Mouse (Mus musculus) limb, embryonic 11.5 days (tissue): ENCODE results near the gene Trpc4ap. TPM values are rescaled to one million over a fixed set of nuclear protein-coding genes. Genes with fewer than 3 reads are reported as not detected.

Experiments
- ATAC-seq: fragments of 200-750 bp; cut with Nextera tagmentation; 2 replicates; pipeline ENCODE4 v1.8.0; 2017; ENCODE audit warnings: low read depth; ENCODE audit not compliant: insufficient number of reproducible peaks, low FRiP score, low TSS enrichment
- DNase-seq: peaks from one replicate; pipeline ENCODE4 v3.0.0-alpha.2; 2015; ENCODE audit warnings: low spot score
- H3K27ac ChIP-seq: fragments of 300-500 bp; sonication (generic); replicated peaks from 2 replicates; pipeline ENCODE4 v1.5.1; 2014; ENCODE audit warnings: low read depth, mild to moderate bottlenecking, low read length
- H3K27me3 ChIP-seq: fragments of 300-500 bp; sonication (generic); 2 replicates; pipeline ENCODE4 v1.6.1; 2014; ENCODE audit warnings: mild to moderate bottlenecking, low read length, mixed read lengths; ENCODE audit not compliant: control insufficient read depth, insufficient read depth
- H3K36me3 ChIP-seq: fragments of 300-500 bp; sonication (generic); 2 replicates; pipeline ENCODE4 v1.6.1; 2014; ENCODE audit warnings: mild to moderate bottlenecking, low read length, moderate library complexity, mixed read lengths; ENCODE audit not compliant: control insufficient read depth, insufficient read depth
- H3K4me1 ChIP-seq: fragments of 300-500 bp; sonication (generic); 2 replicates; pipeline ENCODE4 v1.6.1; 2014; ENCODE audit warnings: low read length, mixed read lengths; ENCODE audit not compliant: control insufficient read depth, insufficient read depth
- H3K4me2 ChIP-seq: fragments of 300-500 bp; sonication (generic); 2 replicates; pipeline ENCODE4 v1.6.1; 2014; ENCODE audit warnings: low read depth, mild to moderate bottlenecking, moderate library complexity; ENCODE audit not compliant: severe bottlenecking
- H3K4me3 ChIP-seq: fragments of 300-500 bp; sonication (generic); 2 replicates; pipeline ENCODE4 v1.5.1; 2014; ENCODE audit warnings: low read depth, low read length
- H3K9ac ChIP-seq: fragments of 300-500 bp; sonication (generic); 2 replicates; pipeline ENCODE4 v1.6.1; 2014; ENCODE audit warnings: mild to moderate bottlenecking, low read length
- H3K9me3 ChIP-seq: fragments of 300-500 bp; sonication (generic); 2 replicates; pipeline ENCODE4 v1.6.1; 2016; ENCODE audit warnings: low read length; ENCODE audit not compliant: control insufficient read depth
- WGBS: fragments of 180-500 bp; shearing (Covaris S2); extraction: QIAGEN DNeasy Blood & Tissue Kit; methylation state at CpG from one replicate; pipeline ENCODE4 v1.1.7; 2014; 5-methylcytosine and 5-hydroxymethylcytosine counted together
- polyA plus RNA-seq: library from polyadenylated mRNA; unstranded; fragments of >200 nt; fragmentation: Nextera tagmentation; extraction: Ambion mirVana; gene quantifications from 2 replicates; pipeline ENCODE4 v1.2.1, GENCODE M21; 2014

Gene Trpc4ap
- polyA plus RNA-seq, 1 experiment from 2014 or later, result 143 TPM

- WGBS, result 93% methylated on average over 5 of the region's 5 CpGs
- Histone ChIP-seq H3K27me3 (no peaks in the 10 kb centered on the region), H3K9me3 (no peaks in the 10 kb centered on the region), H3K9ac (no peak overlapping the region), H3K36me3 (peaks cover 32% of the 10 kb centered on the region; the same call in 1 of the 2 replicates), H3K4me3 (no peak overlapping the region), H3K4me1 (no peaks in the 10 kb centered on the region), H3K27ac (no peak overlapping the region), H3K4me2 (no peak overlapping the region)
- no peak for DNase-seq
- no peak for ATAC-seq
Observed at GRCm38 (mm10) chr2:155652618-155653017, 39.6 kb downstream of the Trpc4ap start.

GRCm38 (mm10) chr2:155645746-155646145, 46.4 kb downstream of the Trpc4ap start:
- no peak overlapping the region for H3K4me3 ChIP-seq
- no peaks in the 10 kb centered on the region for H3K9me3 ChIP-seq
- no peak overlapping the region for H3K4me2 ChIP-seq
- 92% methylated on average over 7 of the region's 7 CpGs for WGBS
- no peak for ATAC-seq
- DNase-seq, result no peak
- H3K9ac ChIP-seq, result no peak overlapping the region
- H3K27ac ChIP-seq, result no peak overlapping the region
- H3K27me3 ChIP-seq, result no peaks in the 10 kb centered on the region
- H3K36me3 ChIP-seq, result peaks cover 24% of the 10 kb centered on the region; the same call in 1 of the 2 replicates
- H3K4me1 ChIP-seq, result no peaks in the 10 kb centered on the region

GRCm38 (mm10) chr2:155641540-155642472, 50.4 kb downstream of the Trpc4ap start:
- no peak overlapping the region for H3K27ac ChIP-seq
- no peak for ATAC-seq

GRCm38 (mm10) chr2:155640656-155641055, 51.5 kb downstream of the Trpc4ap start:
- no peaks in the 10 kb centered on the region for H3K27me3 ChIP-seq
- H3K36me3 ChIP-seq, result peaks cover 20% of the 10 kb centered on the region; the same call in 1 of the 2 replicates
- 87% methylated on average over 6 of the region's 6 CpGs for WGBS
- no peaks in the 10 kb centered on the region for H3K9me3 ChIP-seq
- no peak for ATAC-seq
- no peak overlapping the region for H3K27ac ChIP-seq
- no peak overlapping the region for H3K9ac ChIP-seq
- no peak for DNase-seq
- H3K4me2 ChIP-seq, result no peak overlapping the region
- no peak overlapping the region for H3K4me3 ChIP-seq
- H3K4me1 ChIP-seq, result no peaks in the 10 kb centered on the region

More at GRCm38 (mm10) chr2:155641540-155642472, 50.4 kb downstream of the Trpc4ap start:
- H3K9me3 ChIP-seq, result no peaks in the 10 kb centered on the region
- 89% methylated on average over 18 of the region's 18 CpGs for WGBS
- no peak overlapping the region for H3K9ac ChIP-seq
- H3K4me2 ChIP-seq, result no peak overlapping the region
- H3K36me3 ChIP-seq, result peaks cover 20% of the 10 kb centered on the region; the same call in 1 of the 2 replicates
- no peak overlapping the region for H3K4me3 ChIP-seq
- no peaks in the 10 kb centered on the region for H3K27me3 ChIP-seq
- DNase-seq, result no peak
- no peaks in the 10 kb centered on the region for H3K4me1 ChIP-seq

GRCm38 (mm10) chr2:155637411-155637810, 54.8 kb downstream of the Trpc4ap start:
- Histone ChIP-seq H3K27me3 (peaks cover 4% of the 10 kb centered on the region), H3K27ac (no peak overlapping the region), H3K4me2 (no peak overlapping the region), H3K4me1 (no peaks in the 10 kb centered on the region), H3K9me3 (no peaks in the 10 kb centered on the region), H3K36me3 (peaks cover 35% of the 10 kb centered on the region; the same call in 1 of the 2 replicates), H3K4me3 (no peak overlapping the region), H3K9ac (no peak overlapping the region)
- ATAC-seq (no peak), DNase-seq (no peak)
- WGBS, result 92% methylated on average over 4 of the region's 4 CpGs

GRCm38 (mm10) chr2:155636881-155637280, 55.3 kb downstream of the Trpc4ap start:
- DNase-seq (no peak), ATAC-seq (no peak)
- H3K4me1 ChIP-seq, result no peaks in the 10 kb centered on the region
- no peaks in the 10 kb centered on the region for H3K9me3 ChIP-seq
- no peak overlapping the region for H3K4me3 ChIP-seq
- H3K4me2 ChIP-seq, result no peak overlapping the region
- H3K27me3 ChIP-seq, result peaks cover 10% of the 10 kb centered on the region
- peaks cover 35% of the 10 kb centered on the region; the same call in 1 of the 2 replicates for H3K36me3 ChIP-seq
- H3K9ac ChIP-seq, result no peak overlapping the region
- H3K27ac ChIP-seq, result no peak overlapping the region

GRCm38 (mm10) chr2:155635961-155636360, 56.2 kb downstream of the Trpc4ap start:
- Histone ChIP-seq H3K9ac (no peak overlapping the region), H3K4me2 (no peak overlapping the region), H3K4me3 (no peak overlapping the region), H3K36me3 (peaks cover 29% of the 10 kb centered on the region; the same call in 1 of the 2 replicates), H3K9me3 (no peaks in the 10 kb centered on the region), H3K27me3 (peaks cover 19% of the 10 kb centered on the region), H3K4me1 (no peaks in the 10 kb centered on the region), H3K27ac (no peak overlapping the region)
- DNase-seq (no peak), ATAC-seq (no peak)
- WGBS, result 93% methylated on average over 8 of the region's 8 CpGs

- Histone ChIP-seq H3K4me1 (0 out of 2 replicates have a peak, but pooled peaks cover 3% of the 10 kb centered on the region), H3K9ac (no peak overlapping the region), H3K4me2 (no peak overlapping the region), H3K9me3 (no peaks in the 10 kb centered on the region), H3K27me3 (peaks cover 33% of the 10 kb centered on the region), H3K27ac (no peak overlapping the region), H3K36me3 (peaks cover 22% of the 10 kb centered on the region; the same call in 1 of the 2 replicates), H3K4me3 (no peak overlapping the region)
- DNase-seq, result no peak
- WGBS, result 96% methylated on average over 8 of the region's 8 CpGs
- ATAC-seq, result no peak
Observed at GRCm38 (mm10) chr2:155634562-155634961, 57.6 kb downstream of the Trpc4ap start.
